Mouse (Mus musculus): Measurements from ENCODE around the gene Tnrc6a. TPM values are rescaled to one million over a fixed set of nuclear protein-coding genes. Genes with fewer than 3 reads are reported as not detected.
A peak's percentile ranks its signal among the peaks of the same experiment; 100 is the strongest.
"Not testable (repeated sequence)": the region's sequence is repeated elsewhere in the genome, so short reads cannot be mapped to it uniquely, and the experiment has no call there.

The Tnrc6a gene
- 38.4 and 46.4 TPM in 2 replicates for polyA plus RNA-seq (2015; fragmentation: Nextera tagmentation; extraction: Ambion mirVana)

DNA sequence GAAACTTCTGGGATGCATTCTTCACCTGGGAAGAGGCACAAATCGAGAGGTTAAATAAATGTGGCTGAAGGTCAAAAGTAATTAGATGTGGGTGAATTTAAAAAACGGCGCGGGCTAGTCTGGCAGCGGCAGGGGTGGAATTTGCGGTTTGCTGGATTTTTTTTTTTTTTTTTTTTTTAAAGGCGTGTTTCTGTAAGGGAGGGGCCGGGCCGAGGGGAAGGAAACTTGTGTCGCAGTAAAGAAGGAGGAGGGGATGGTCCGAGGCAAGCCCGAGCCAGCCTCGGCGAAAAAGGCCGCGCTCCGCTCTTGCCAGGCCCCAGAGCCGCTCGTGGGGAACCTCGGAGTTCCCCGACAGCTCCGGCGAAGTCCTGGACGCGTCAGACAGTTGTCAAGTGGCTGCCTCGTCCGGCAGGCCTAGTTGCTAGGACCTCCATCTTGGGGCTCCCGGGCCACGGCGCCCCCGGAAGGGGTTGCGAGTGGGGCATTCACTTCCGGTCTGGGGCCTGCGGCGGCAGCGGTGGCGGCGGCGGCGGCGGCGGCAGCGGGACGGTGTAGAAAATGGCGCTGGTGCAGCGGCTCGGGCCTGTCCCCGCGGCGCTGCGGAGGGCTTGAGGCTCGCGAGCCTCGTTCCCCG is at the start of gene Tnrc6a:
Gene Tnrc6a, plus strand, starts transcription at position 221 of the 634 bp plus-strand sequence.
- no peaks in the 10 kb centered on the region for H3K9me3 ChIP-seq
- peak within 1 kb of the TSS; percentile 58 for H3K4me2 ChIP-seq
- no peaks in the 10 kb centered on the region for H3K36me3 ChIP-seq
- ATAC-seq (ENCODE audit: insufficient read depth, low FRiP score, low read depth) = peak; percentile 95
- under 1% methylated on average over 53 of the region's 55 CpGs for WGBS
- no peaks in the 10 kb centered on the region for H3K27me3 ChIP-seq (replicated peaks)
- H3K4me1 ChIP-seq = peaks cover 16% of the 10 kb centered on the region
- peak within 1 kb of the TSS; percentile 99 for H3K4me3 ChIP-seq (replicated peaks)
- H3K9ac ChIP-seq = peak within 1 kb of the TSS; percentile 96
- peak within 1 kb of the TSS; percentile 96 for H3K27ac ChIP-seq

DNA sequence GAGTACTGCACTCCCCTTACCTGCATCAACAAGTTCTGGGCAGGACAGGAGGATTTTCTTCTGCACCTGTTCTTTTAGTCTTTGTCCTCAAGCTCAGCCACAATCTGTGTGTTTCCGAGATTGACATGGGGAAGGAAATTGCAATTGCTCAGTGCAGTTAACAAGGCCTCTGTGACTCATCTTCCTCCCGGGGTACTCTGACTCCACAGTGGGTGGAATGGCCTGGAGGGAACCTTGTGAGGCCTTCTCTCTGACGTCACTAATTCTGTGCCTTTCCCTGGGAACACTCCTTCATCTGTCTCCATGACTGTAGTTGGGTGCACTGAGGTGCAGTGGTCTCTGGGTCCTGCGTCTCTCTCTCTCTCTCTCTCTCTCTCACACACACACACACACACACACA is 41.4 kb upstream of the Tnrc6a start:
- H3K9ac ChIP-seq = no peak overlapping the region
- H3K4me2 ChIP-seq = no peak overlapping the region
- 62% methylated on average over 4 of the region's 4 CpGs for WGBS
- H3K27ac ChIP-seq = no peak overlapping the region
- no peaks in the 10 kb centered on the region for H3K27me3 ChIP-seq (replicated peaks)
- H3K4me3 ChIP-seq (replicated peaks) = no peak overlapping the region
- no peak for ATAC-seq (ENCODE audit: insufficient read depth, low FRiP score, low read depth)
- peaks cover 8% of the 10 kb centered on the region; the same call in 1 of the 2 replicates for H3K4me1 ChIP-seq
- H3K36me3 ChIP-seq = no peaks in the 10 kb centered on the region
- no peaks in the 10 kb centered on the region for H3K9me3 ChIP-seq

DNA sequence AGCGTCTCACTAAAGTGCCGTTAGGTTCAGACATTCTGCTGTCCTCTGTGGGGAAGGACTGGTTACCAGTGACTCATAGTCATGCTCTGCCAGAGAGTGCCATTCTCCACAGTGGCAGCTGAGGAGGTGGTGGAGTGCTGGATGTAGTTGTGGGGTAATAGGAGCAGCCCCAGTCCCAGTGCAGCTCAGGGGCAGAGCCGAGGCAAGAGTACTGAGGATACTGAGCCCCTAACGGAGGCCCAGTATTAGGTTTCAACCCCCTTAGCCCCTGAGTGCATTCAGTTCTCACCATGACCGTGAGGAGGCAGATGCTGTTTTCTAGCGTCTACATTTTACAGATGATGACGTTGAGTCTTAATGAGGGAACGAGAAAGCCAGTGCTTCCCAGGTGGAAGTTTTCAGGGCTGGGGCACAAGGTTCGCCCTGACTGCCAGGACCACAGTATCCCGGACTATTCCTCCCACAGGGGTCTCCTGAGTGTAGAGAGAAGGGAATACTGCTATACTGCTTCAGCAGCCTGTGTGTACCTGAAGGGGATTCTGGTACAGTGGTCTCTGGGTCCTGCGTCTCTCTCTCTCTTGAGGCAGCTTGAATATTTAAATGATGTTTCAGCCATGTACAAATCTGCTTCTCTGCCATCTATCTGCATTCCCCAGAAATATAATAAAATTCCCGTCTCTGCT is 40.1 kb upstream of the Tnrc6a start:
- Histone ChIP-seq H3K9me3 (no peaks in the 10 kb centered on the region), H3K4me1 (peaks cover 8% of the 10 kb centered on the region; the same call in 1 of the 2 replicates), H3K9ac (no peak overlapping the region), H3K27me3 (replicated peaks) (no peaks in the 10 kb centered on the region), H3K4me3 (replicated peaks) (no peak overlapping the region), H3K27ac (no peak overlapping the region), H3K36me3 (no peaks in the 10 kb centered on the region), H3K4me2 (no peak overlapping the region)
- no peak for ATAC-seq (ENCODE audit: insufficient read depth, low FRiP score, low read depth)
- 22% methylated on average over 12 of the region's 12 CpGs for WGBS

DNA sequence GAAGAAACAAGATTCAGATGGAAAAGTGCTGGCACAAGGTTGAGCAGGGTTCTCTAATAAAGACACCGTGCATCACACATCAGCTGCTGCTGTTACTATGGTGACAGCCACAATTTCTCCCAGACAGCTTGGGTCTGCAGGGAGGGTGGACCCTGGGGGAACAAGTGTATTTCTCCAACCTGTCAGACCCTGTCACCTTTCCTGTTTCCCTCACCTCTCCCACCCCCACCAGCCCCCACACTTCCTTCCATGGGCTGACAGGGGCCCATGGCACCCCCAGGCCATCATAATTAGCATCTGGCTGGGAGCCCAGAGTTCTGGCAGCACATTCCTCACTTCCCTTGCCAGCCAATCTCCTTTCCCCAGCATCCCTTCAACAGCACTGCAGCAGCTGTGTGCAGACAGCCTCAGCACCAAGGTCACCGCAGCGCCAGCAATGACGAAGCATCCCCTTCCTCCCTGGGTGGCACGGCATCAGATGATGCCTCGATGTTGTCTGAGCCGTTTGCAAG is 39.4 kb upstream of the Tnrc6a start:
- ATAC-seq (ENCODE audit: insufficient read depth, low FRiP score, low read depth) = peak; percentile 70; the same call in 1 of the 2 replicates
- no peak overlapping the region for H3K9ac ChIP-seq
- H3K4me3 ChIP-seq (replicated peaks) = no peak overlapping the region
- H3K4me1 ChIP-seq = peaks cover 8% of the 10 kb centered on the region; the same call in 1 of the 2 replicates
- H3K36me3 ChIP-seq = no peaks in the 10 kb centered on the region
- no peaks in the 10 kb centered on the region for H3K9me3 ChIP-seq
- H3K27ac ChIP-seq = 0 out of 2 replicates have a peak overlapping the region, but pooled peaks have one; percentile 22
- 3% methylated on average over 7 of the region's 7 CpGs for WGBS
- H3K27me3 ChIP-seq (replicated peaks) = no peaks in the 10 kb centered on the region
- peak overlapping the region; percentile 33; the same call in 1 of the 2 replicates for H3K4me2 ChIP-seq

DNA sequence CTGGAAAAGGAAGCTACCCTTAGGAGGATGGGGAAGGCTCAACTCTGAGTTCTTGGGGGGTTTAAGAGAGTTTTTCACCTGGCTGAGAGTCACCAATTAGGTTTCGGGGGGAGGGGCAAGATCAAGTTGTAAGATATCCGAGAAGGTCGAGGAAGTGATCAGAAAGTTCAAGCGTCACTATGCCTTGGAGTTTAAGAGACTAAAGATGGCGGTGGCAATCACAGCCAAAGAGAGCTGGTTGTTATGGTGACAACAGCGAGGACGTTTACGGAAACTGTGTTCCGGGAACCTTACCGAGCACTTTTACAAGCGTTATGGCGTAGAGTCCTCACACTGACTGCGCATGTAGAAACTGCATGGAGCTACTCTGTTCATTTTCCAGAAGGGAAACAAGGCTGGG is 39.0 kb upstream of the Tnrc6a start:
- H3K27me3 ChIP-seq (replicated peaks) = no peaks in the 10 kb centered on the region
- H3K4me3 ChIP-seq (replicated peaks) = no peak overlapping the region
- H3K9me3 ChIP-seq = no peaks in the 10 kb centered on the region
- no peak for ATAC-seq (ENCODE audit: insufficient read depth, low FRiP score, low read depth)
- H3K27ac ChIP-seq = 0 out of 2 replicates have a peak overlapping the region, but pooled peaks have one; percentile 22
- H3K36me3 ChIP-seq = no peaks in the 10 kb centered on the region
- 22% methylated on average over 13 of the region's 13 CpGs for WGBS
- peaks cover 8% of the 10 kb centered on the region; the same call in 1 of the 2 replicates for H3K4me1 ChIP-seq
- H3K4me2 ChIP-seq = peak overlapping the region; percentile 33; the same call in 1 of the 2 replicates
- no peak overlapping the region for H3K9ac ChIP-seq

DNA sequence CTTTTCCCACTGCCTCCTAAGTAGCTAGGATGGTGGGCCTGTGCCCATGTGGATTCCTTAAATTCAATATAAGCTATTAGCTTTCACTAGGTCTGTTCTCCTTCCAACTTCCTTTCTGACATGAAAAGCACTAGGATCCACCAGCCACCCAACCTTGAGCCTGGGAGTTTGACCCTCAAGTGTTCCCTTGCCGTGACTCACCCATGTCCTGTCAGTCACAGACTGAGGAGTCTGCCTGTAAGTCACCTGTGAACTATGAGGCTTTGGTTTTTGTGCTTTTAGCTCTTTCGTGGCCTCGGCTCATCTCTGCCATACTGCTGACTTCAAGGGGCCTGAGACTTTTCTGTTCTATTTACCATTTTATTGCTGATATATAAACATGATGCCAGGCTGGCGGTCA is 34.8 kb upstream of the Tnrc6a start:
- no peaks in the 10 kb centered on the region for H3K9me3 ChIP-seq
- no peaks in the 10 kb centered on the region for H3K36me3 ChIP-seq
- peaks cover 8% of the 10 kb centered on the region; the same call in 1 of the 2 replicates for H3K4me1 ChIP-seq
- H3K27me3 ChIP-seq (replicated peaks) = no peaks in the 10 kb centered on the region
- H3K4me3 ChIP-seq (replicated peaks) = no peak overlapping the region
- WGBS = 78% methylated on average over 4 of the region's 4 CpGs
- no peak overlapping the region for H3K4me2 ChIP-seq
- ATAC-seq (ENCODE audit: insufficient read depth, low FRiP score, low read depth) = no peak
- no peak overlapping the region for H3K27ac ChIP-seq
- H3K9ac ChIP-seq = no peak overlapping the region

DNA sequence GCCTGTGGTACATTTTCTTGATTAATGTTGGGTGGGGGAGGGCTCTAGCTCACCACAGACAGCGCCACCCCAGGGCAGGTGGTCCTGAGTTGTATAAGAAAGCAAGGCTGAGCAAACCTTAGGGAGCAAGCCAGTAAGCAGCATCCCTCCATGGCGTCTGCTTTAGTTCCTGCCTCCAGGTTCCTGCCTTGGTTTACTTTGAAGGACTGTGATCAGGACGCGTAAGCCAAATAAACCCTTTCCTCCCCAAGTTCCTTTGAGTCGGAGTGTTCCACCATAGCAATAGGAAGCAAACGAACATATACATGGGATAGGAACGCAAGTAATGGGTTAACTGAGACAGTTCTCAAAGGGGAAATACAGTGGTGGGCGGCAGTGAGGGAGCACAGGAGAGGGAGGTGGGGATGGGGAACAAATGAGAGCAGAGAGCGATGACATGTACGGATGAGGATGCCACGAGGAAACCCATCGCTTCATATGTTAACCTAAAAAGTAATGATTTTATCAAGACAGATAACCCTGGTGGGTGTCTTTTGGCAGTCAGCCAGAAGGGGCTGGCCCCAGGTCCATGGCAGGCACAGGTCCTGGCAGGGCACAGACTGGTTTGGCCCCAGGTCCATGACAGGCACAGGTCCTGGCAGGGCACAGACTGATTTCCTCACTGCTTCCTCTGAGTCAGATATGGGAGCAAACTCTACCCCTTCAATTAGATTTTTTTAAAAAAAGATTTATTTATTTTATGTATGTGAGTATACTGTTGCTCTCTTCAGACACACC is 27.2 kb upstream of the Tnrc6a start:
- Histone ChIP-seq H3K36me3 (no peaks in the 10 kb centered on the region), H3K4me2 (no peak overlapping the region), H3K27ac (no peak overlapping the region; the same call in 1 of the 2 replicates), H3K4me1 (peaks cover 18% of the 10 kb centered on the region), H3K4me3 (replicated peaks) (no peak overlapping the region), H3K9me3 (no peaks in the 10 kb centered on the region), H3K9ac (no peak overlapping the region), H3K27me3 (replicated peaks) (no peaks in the 10 kb centered on the region)
- WGBS = 73% methylated on average over 12 of the region's 12 CpGs
- no peak for ATAC-seq (ENCODE audit: insufficient read depth, low FRiP score, low read depth)

DNA sequence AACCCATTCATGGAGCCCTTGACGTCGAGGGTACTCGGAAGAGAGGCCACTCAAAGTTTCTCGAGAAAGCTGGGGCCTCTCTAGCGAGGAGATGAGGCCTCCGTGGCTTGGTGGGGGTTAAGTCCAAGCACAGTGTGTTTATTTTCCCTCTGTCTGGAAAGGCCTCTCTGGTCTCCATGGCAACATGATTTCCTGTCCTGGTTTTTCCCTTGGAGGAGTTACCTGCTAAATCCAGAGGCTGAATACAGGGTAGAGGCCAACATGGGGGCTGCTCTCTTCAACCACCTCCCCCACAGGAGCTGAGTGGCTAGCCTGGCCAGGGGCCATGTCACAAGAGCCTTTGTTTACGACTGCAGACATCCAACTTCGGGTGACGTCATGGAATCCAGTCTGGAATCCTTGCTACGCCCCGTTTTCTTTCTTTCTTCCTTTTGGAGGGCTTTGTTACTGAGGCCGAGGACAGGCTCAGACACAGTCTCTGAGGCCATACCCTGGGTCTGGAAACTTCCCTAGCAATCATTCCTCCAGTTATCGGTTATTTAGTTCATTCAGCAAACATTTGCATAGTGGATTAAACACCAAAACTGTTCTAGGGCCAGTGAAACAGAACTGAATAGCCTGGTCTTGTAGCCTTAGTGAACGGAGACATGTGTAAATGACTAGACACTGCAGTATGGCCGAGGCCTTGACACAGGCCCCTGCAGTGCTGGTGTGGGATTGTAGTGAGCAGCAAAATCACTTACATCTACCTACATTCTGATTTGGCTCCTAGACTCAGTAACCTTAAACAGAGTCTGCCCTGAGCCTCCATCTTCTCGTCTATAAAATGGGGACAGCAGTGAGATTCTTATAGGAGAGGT is 25.6 kb upstream of the Tnrc6a start:
- no peaks in the 10 kb centered on the region for H3K27me3 ChIP-seq (replicated peaks)
- H3K9me3 ChIP-seq = no peaks in the 10 kb centered on the region
- peak; percentile 93 for ATAC-seq (ENCODE audit: insufficient read depth, low FRiP score, low read depth)
- 9% methylated on average over 16 of the region's 16 CpGs for WGBS
- H3K36me3 ChIP-seq = no peaks in the 10 kb centered on the region
- H3K4me2 ChIP-seq = peak overlapping the region; percentile 31; the same call in 1 of the 2 replicates
- peak overlapping the region; percentile 93 for H3K27ac ChIP-seq
- H3K4me3 ChIP-seq (replicated peaks) = no peak overlapping the region
- H3K9ac ChIP-seq = no peak overlapping the region; the same call in 1 of the 2 replicates
- H3K4me1 ChIP-seq = peaks cover 18% of the 10 kb centered on the region

DNA sequence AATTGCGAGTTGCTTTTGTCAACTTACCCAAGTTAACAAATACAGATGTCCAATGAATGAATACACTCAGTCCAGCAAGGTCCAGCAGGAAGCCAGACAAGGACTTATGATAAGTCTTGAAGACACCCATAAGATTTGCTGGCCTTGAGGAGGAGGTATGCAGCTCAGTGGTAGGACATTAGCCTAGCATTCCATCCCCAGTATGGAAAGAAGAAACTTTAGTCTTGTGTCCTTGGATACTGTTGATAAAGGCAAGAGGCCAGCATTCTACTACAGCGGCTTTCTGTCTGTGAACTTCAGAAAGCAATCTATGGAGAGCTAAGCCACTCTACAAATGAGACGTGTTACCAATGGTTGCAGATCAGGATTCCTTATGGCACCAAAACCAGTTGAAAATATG is 22.4 kb upstream of the Tnrc6a start:
- H3K9ac ChIP-seq = no peak overlapping the region
- H3K27me3 ChIP-seq (replicated peaks) = no peaks in the 10 kb centered on the region
- no peak for ATAC-seq (ENCODE audit: insufficient read depth, low FRiP score, low read depth)
- no peak overlapping the region for H3K27ac ChIP-seq
- H3K4me2 ChIP-seq = no peak overlapping the region
- H3K9me3 ChIP-seq = no peaks in the 10 kb centered on the region
- H3K36me3 ChIP-seq = no peaks in the 10 kb centered on the region
- 80% methylated on average over 3 of the region's 3 CpGs for WGBS
- no peak overlapping the region for H3K4me3 ChIP-seq (replicated peaks)
- peaks cover 18% of the 10 kb centered on the region for H3K4me1 ChIP-seq

DNA sequence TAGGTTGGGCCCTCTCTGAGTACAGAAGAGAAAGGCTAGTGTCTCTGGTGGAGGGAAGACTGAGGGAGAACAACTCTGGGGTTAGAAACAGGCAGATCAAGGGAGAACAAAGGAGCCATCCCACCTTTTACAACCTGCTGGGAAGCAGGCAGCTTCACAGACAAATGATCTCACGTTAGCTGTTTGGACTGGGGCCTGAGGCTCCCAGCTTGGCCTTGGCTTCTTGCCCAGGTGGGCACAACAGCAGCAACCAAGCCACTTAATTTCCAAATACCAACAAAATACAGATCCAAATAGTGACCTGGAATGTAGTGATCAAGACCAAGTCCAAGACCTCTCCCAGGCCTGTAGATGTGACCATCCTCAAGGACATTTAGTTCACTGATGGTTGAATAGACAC is 18.3 kb upstream of the Tnrc6a start:
- ATAC-seq (ENCODE audit: insufficient read depth, low FRiP score, low read depth); H3K27me3 ChIP-seq (replicated peaks); H3K9me3 ChIP-seq; H3K9ac ChIP-seq; H3K27ac ChIP-seq; H3K36me3 ChIP-seq; H3K4me2 ChIP-seq; H3K4me3 ChIP-seq (replicated peaks): not testable (repeated sequence)
- H3K4me1 ChIP-seq = peaks cover 22% of the 10 kb centered on the region
- 46% methylated on average over 1 of the region's 1 CpGs for WGBS

DNA sequence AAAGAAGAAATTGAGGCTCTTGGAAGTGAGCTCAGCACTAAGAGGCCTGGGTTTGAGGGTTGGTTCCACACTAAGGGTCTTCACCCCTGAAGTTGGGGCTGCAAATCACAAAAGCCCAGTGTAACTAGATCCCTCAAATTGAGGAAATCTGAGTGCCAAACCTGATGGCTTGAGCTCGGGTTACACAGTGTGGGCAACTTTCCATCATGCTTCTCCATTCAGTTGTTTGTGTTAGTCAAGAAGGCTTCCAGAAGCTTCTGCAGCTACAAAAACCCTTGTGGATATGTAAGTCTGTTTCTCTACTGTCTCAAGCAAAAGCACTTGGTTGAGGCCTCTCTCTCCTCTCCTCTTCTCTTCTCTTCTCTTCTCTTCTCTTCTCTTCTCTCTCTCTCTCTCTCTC is 17.8 kb upstream of the Tnrc6a start:
- Histone ChIP-seq H3K4me2 (no peak overlapping the region), H3K27me3 (replicated peaks) (no peaks in the 10 kb centered on the region), H3K27ac (no peak overlapping the region), H3K36me3 (no peaks in the 10 kb centered on the region), H3K9me3 (no peaks in the 10 kb centered on the region), H3K9ac (no peak overlapping the region), H3K4me3 (replicated peaks) (no peak overlapping the region), H3K4me1 (peaks cover 25% of the 10 kb centered on the region)
- no peak for ATAC-seq (ENCODE audit: insufficient read depth, low FRiP score, low read depth)
- WGBS = 67% methylated on average over 1 of the region's 1 CpGs

All from stomach, embryonic 15.5 days (tissue).